ENCODE assay signal across 11 mouse cellular contexts in genomic region chr11:65786160-65786559, GRCm38 (mm10). TPM values are rescaled to one million over a fixed set of nuclear protein-coding genes. Genes with fewer than 3 reads are reported as not detected.
DNase-seq lines count a peak whose midpoint lies in the region; ATAC-seq and TF ChIP-seq lines count a peak whose summit lies in the region.
"Had no signal": no experiment of that assay in that cellular context is flagged by ENCODE, and none has a peak within 500 bp of the region (broad histone marks: within the 10 kb centered on the region; RNA-seq: fewer than 3 reads in every experiment).

No protein-coding gene starts in this region.

- no peak for TF ChIP-seq CTCF in MEL (IDR thresholded peaks at IDR 0.05 in 2 of 3, conservative IDR thresholded peaks at IDR 0.05 in 1 of 3; ENCODE audit: control insufficient read depth in 1 of 3, insufficient read depth in 1 of 3, low read depth in 2 of 3, low read length in 3 of 3, poor library complexity in 1 of 3, severe bottlenecking in 1 of 3)

- TF ChIP-seq POLR2A in MEL (IDR thresholded peaks at IDR 0.05; ENCODE audit: control insufficient read depth in 1 of 2, insufficient read depth in 1 of 2, low read depth in 1 of 2, low read length in 2 of 2, poor library complexity in 1 of 2): no peak

- H3K9me3 ChIP-seq in heart, embryonic 15.5 days (replicated peaks): no peaks in the 10 kb centered on the region
- H3K9me3 ChIP-seq in MEL (replicated peaks; ENCODE audit: insufficient read depth, low read length): no peaks in the 10 kb centered on the region
- no peaks in the 10 kb centered on the region for H3K9me3 ChIP-seq in hindbrain, embryonic 15.5 days
- H3K9me3 ChIP-seq in midbrain, embryonic 11.5 days (ENCODE audit: control insufficient read depth, low read length): no peaks in the 10 kb centered on the region

- H3K27ac ChIP-seq in heart, embryonic 15.5 days: no peak overlapping the region
- H3K27ac ChIP-seq in MEL (ENCODE audit: control insufficient read depth, low read depth, low read length): no peak overlapping the region
- no peak overlapping the region for H3K27ac ChIP-seq in hindbrain, embryonic 15.5 days (replicated peaks)
- H3K27ac ChIP-seq in midbrain, embryonic 11.5 days (ENCODE audit: low read depth, low read length): no peak overlapping the region
- H3K27ac ChIP-seq: macrophage had no signal

- 66% methylated on average over 2 of the region's 2 CpGs for WGBS in heart, embryonic 15.5 days
- whole genome bisulfite sequencing in hindbrain, embryonic 15.5 days: 89% methylated on average over 2 of the region's 2 CpGs
- WGBS in midbrain, embryonic 11.5 days: 88% methylated on average over 2 of the region's 2 CpGs

- H3K4me3 ChIP-seq in heart, embryonic 15.5 days: peak overlapping the region; percentile 14; the same call in 1 of the 2 replicates
- peak overlapping the region in 1 of 2 experiments; percentile 6; a peak in 1 of 4 replicates for H3K4me3 ChIP-seq in MEL (ENCODE audit: control insufficient read depth in 1 of 2, insufficient read depth in 1 of 2, low read depth in 2 of 2, low read length in 2 of 2)
- peak overlapping the region; percentile 3; the same call in 1 of the 2 replicates for H3K4me3 ChIP-seq in hindbrain, embryonic 15.5 days
- no peak overlapping the region for H3K4me3 ChIP-seq in midbrain, embryonic 11.5 days (ENCODE audit: low read depth, low read length)

- DNase-seq in heart, adult 9 months (ENCODE audit: low spot score in 2 of 2): no peak
- DNase-seq in MEL (ENCODE audit: low read depth, low spot score): peak; percentile 45
- DNase-seq in midbrain, embryonic 11.5 days (ENCODE audit: low spot score, missing footprints): no peak
- no peak for DNase-seq in cerebellum, postnatal 10 days
- DNase-seq in ovary, postnatal 10 days (ENCODE audit: low spot score): no peak
- DNase-seq: adrenal gland, adult 8-10 months; heart, postnatal 4 days had no signal

- H3K36me3 ChIP-seq in heart, embryonic 15.5 days: no peaks in the 10 kb centered on the region
- H3K36me3 ChIP-seq in MEL (ENCODE audit: control insufficient read depth in 1 of 2, insufficient read depth in 2 of 2, low read length in 2 of 2): peaks cover 4 to 28% of the 10 kb centered on the region in 2 experiments; a peak in 2 of 4 replicates
- no peaks in the 10 kb centered on the region for H3K36me3 ChIP-seq in hindbrain, embryonic 15.5 days
- no peaks in the 10 kb centered on the region for H3K36me3 ChIP-seq in midbrain, embryonic 11.5 days (ENCODE audit: control insufficient read depth, insufficient read depth, low read length)

- peaks cover 28% of the 10 kb centered on the region for H3K79me2 ChIP-seq in MEL (ENCODE audit: control insufficient read depth, insufficient read depth, low read length, poor library complexity)

- H3K27me3 ChIP-seq in heart, embryonic 15.5 days: no peaks in the 10 kb centered on the region
- no peaks in the 10 kb centered on the region for H3K27me3 ChIP-seq in MEL (ENCODE audit: control insufficient read depth in 1 of 2, insufficient read depth in 2 of 2, low read length in 2 of 2)
- no peaks in the 10 kb centered on the region for H3K27me3 ChIP-seq in hindbrain, embryonic 15.5 days
- H3K27me3 ChIP-seq in midbrain, embryonic 11.5 days (ENCODE audit: control insufficient read depth, insufficient read depth, low read length): no peaks in the 10 kb centered on the region

- no peak for ATAC-seq in heart, embryonic 15.5 days (replicated peaks; ENCODE audit: insufficient number of reproducible peaks, insufficient read depth, low FRiP score, low read depth)
- ATAC-seq in hindbrain, embryonic 15.5 days (ENCODE audit: low FRiP score, low read depth): no peak
- ATAC-seq in midbrain, embryonic 11.5 days (ENCODE audit: low FRiP score): no peak
- no peak for ATAC-seq in cerebellum, adult (ENCODE audit: insufficient number of reproducible peaks, low FRiP score, low TSS enrichment)

- TF ChIP-seq RAD21 in MEL (IDR thresholded peaks at IDR 0.05; ENCODE audit: low read depth, low read length): no peak

- H3K4me1 ChIP-seq in heart, embryonic 15.5 days (replicated peaks): peaks cover 23% of the 10 kb centered on the region
- peaks cover 18 to 20% of the 10 kb centered on the region in 2 experiments for H3K4me1 ChIP-seq in MEL (ENCODE audit: control insufficient read depth in 1 of 2, insufficient read depth in 2 of 2, low read length in 2 of 2)
- peaks cover 28% of the 10 kb centered on the region for H3K4me1 ChIP-seq in hindbrain, embryonic 15.5 days (replicated peaks)
- H3K4me1 ChIP-seq in midbrain, embryonic 11.5 days (ENCODE audit: control insufficient read depth, insufficient read depth, low read length): peaks cover 9% of the 10 kb centered on the region

- peak overlapping the region; percentile 62 for H3K4me2 ChIP-seq in heart, embryonic 15.5 days
- H3K4me2 ChIP-seq in hindbrain, embryonic 15.5 days: peak overlapping the region; percentile 60
- H3K4me2 ChIP-seq in midbrain, embryonic 11.5 days: peak overlapping the region; percentile 50; the same call in 1 of the 2 replicates

- no peak overlapping the region for H3K9ac ChIP-seq in heart, embryonic 15.5 days
- H3K9ac ChIP-seq in MEL (ENCODE audit: control insufficient read depth, low read depth, low read length, poor library complexity, severe bottlenecking): peak overlapping the region; percentile 20; the same call in 1 of the 2 replicates
- H3K9ac ChIP-seq in hindbrain, embryonic 15.5 days: no peak overlapping the region
- no peak overlapping the region for H3K9ac ChIP-seq in midbrain, embryonic 11.5 days (ENCODE audit: low read length)

- TF ChIP-seq EP300 in MEL (IDR thresholded peaks at IDR 0.05; ENCODE audit: low read depth in 1 of 2, low read length in 2 of 2): peak; percentile 78 to 81

TF ChIP-seq in MEL, 35 proteins besides CTCF, POLR2A, EP300 and RAD21 (continues in another document):
- TF ChIP-seq GABPA (IDR thresholded peaks at IDR 0.05; ENCODE audit: low read depth, low read length) (no peak), USF2 (IDR thresholded peaks at IDR 0.05; ENCODE audit: borderline replicate concordance in 1 of 2, insufficient read depth in 1 of 2, low read depth in 1 of 2, low read length in 2 of 2) (no peak), TAL1 (IDR thresholded peaks at IDR 0.05; ENCODE audit: low read length) (peak; percentile 47), SIN3A (IDR thresholded peaks at IDR 0.05; ENCODE audit: low read length) (peak; percentile 65), UBTF (IDR thresholded peaks at IDR 0.05; ENCODE audit: borderline replicate concordance, insufficient read depth, low read depth, low read length) (no peak), RCOR1 (IDR thresholded peaks at IDR 0.05; ENCODE audit: low read depth, low read length) (peak; percentile 19; the same call in 1 of the 2 replicates), MAX (IDR thresholded peaks at IDR 0.05; ENCODE audit: low read length) (no peak; the same call in 1 of the 2 replicates), JUND (IDR thresholded peaks at IDR 0.05; ENCODE audit: low read depth, low read length) (no peak), TCF12 (IDR thresholded peaks at IDR 0.05; ENCODE audit: low read depth, low read length) (peak; percentile 90), KAT2A (conservative IDR thresholded peaks at IDR 0.05; ENCODE audit: low read depth, low read length) (no peak), HCFC1 (IDR thresholded peaks at IDR 0.05; ENCODE audit: low read depth, low read length) (no peak), CHD2 (IDR thresholded peaks at IDR 0.05; ENCODE audit: low read length) (no peak), E2F4 (IDR thresholded peaks at IDR 0.05; ENCODE audit: borderline replicate concordance, low read depth, low read length) (no peak), MYB (IDR thresholded peaks at IDR 0.05; ENCODE audit: low read depth, low read length) (no peak), GATA1 (IDR thresholded peaks at IDR 0.05; ENCODE audit: low read depth, low read length) (peak; percentile 87), ZC3H11A (IDR thresholded peaks at IDR 0.05; ENCODE audit: low read depth, low read length) (no peak), MAFK (IDR thresholded peaks at IDR 0.05; ENCODE audit: borderline replicate concordance, low read depth, low read length) (no peak), CHD1 (IDR thresholded peaks at IDR 0.05; ENCODE audit: low read depth, low read length) (no peak), TBP (IDR thresholded peaks at IDR 0.05; ENCODE audit: low read depth, low read length) (no peak), MYC (IDR thresholded peaks at IDR 0.05; ENCODE audit: low read depth, low read length) (0 out of 2 replicates have a peak, but pooled peaks have one; percentile 25), ZNF384 (IDR thresholded peaks at IDR 0.05; ENCODE audit: low read depth, low read length) (no peak), ZMIZ1 (IDR thresholded peaks at IDR 0.05; ENCODE audit: low read depth, low read length) (no peak), SMC3 (IDR thresholded peaks at IDR 0.05; ENCODE audit: low read depth, low read length) (no peak), POLR2AphosphoS5 (IDR thresholded peaks at IDR 0.05; ENCODE audit: borderline replicate concordance, low read depth, low read length) (no peak), POLR2AphosphoS2 (IDR thresholded peaks at IDR 0.05; ENCODE audit: low read length) (no peak), ELF1 (IDR thresholded peaks at IDR 0.05; ENCODE audit: low read depth, low read length) (no peak), ETS1 (IDR thresholded peaks at IDR 0.05; ENCODE audit: low read depth, low read length) (peak; percentile 55; the same call in 1 of the 2 replicates), BHLHE40 (IDR thresholded peaks at IDR 0.05; ENCODE audit: borderline replicate concordance, low read depth, low read length) (no peak), MXI1 (IDR thresholded peaks at IDR 0.05; ENCODE audit: low read depth, low read length) (peak; percentile 80)

RNA-seq across cellular contexts. Expression of gene Map2k4, which starts 1.9 kb away (rescaled TPM):
- polyA plus RNA-seq in heart, embryonic 15.5 days (2015; fragmentation: Nextera tagmentation; extraction: Ambion mirVana): 55.7 and 58.2 TPM in 2 replicates
- 20.0 and 24.5 TPM in 2 replicates for total RNA-seq in MEL (2012; rRNA removed)
- polyA plus RNA-seq in MEL (2012; ENCODE audit: insufficient read depth in 1 of 2, insufficient read length in 2 of 2, low read depth in 1 of 2, low replicate concordance in 2 of 2, missing spikeins in 1 of 2): 10 to 100 TPM; 21.8 to 70.7 TPM
- 99.9 and 101 TPM in 2 replicates for polyA plus RNA-seq in hindbrain, embryonic 15.5 days (2015; fragmentation: Nextera tagmentation; extraction: Ambion mirVana)
- polyA plus RNA-seq in midbrain, embryonic 11.5 days (2014; fragmentation: Nextera tagmentation; extraction: Ambion mirVana): 85.2 and 86.8 TPM in 2 replicates

RNA-seq across cellular contexts. Expression of gene Zkscan6, which starts 20.8 kb away (rescaled TPM):
- 9.5 and 11.0 TPM in 2 replicates for polyA plus RNA-seq in heart, embryonic 15.5 days (2015; fragmentation: Nextera tagmentation; extraction: Ambion mirVana)
- 16.5 and 18.1 TPM in 2 replicates for total RNA-seq in MEL (2012; rRNA removed)
- 10 to 100 TPM in 1 of 2 experiments, not detected in 1; 12.0 TPM for polyA plus RNA-seq in MEL (2012; ENCODE audit: insufficient read depth in 1 of 2, insufficient read length in 2 of 2, low read depth in 1 of 2, low replicate concordance in 2 of 2, missing spikeins in 1 of 2)
- 17.3 and 19.9 TPM in 2 replicates for polyA plus RNA-seq in hindbrain, embryonic 15.5 days (2015; fragmentation: Nextera tagmentation; extraction: Ambion mirVana)
- 13.5 and 13.6 TPM in 2 replicates for polyA plus RNA-seq in midbrain, embryonic 11.5 days (2014; fragmentation: Nextera tagmentation; extraction: Ambion mirVana)
